Mouse (Mus musculus) midbrain, embryonic 14.5 days (tissue): Measurements from ENCODE around the gene Klk5. TPM values are rescaled to one million over a fixed set of nuclear protein-coding genes. Genes with fewer than 3 reads are reported as not detected.

Source experiments
- ATAC-seq: fragments of 200-750 bp; cut with Nextera tagmentation; 2 replicates; pipeline ENCODE4 v1.8.0; 2017; ENCODE audit warnings: moderate number of reproducible peaks, moderate library complexity; ENCODE audit not compliant: low FRiP score, low TSS enrichment
- DNase-seq: peaks from one replicate; pipeline ENCODE4 v3.0.0-alpha.2; 2015
- H3K27ac ChIP-seq: fragments of 300-500 bp; sonication (generic); replicated peaks from 2 replicates; pipeline ENCODE4 v1.5.1; 2014; ENCODE audit warnings: mild to moderate bottlenecking, low read depth, low read length, moderate library complexity
- H3K27me3 ChIP-seq: fragments of 300-500 bp; sonication (generic); 2 replicates; pipeline ENCODE4 v1.6.1; 2014; ENCODE audit warnings: low read length, control low read depth, mixed read lengths; ENCODE audit not compliant: control insufficient read depth, insufficient read depth
- H3K36me3 ChIP-seq: fragments of 300-500 bp; sonication (generic); 2 replicates; pipeline ENCODE4 v1.6.1; 2014; ENCODE audit warnings: low read length, control low read depth; ENCODE audit not compliant: control insufficient read depth, insufficient read depth
- H3K4me1 ChIP-seq: fragments of 300-500 bp; sonication (generic); 2 replicates; pipeline ENCODE4 v1.6.1; 2014; ENCODE audit warnings: mild to moderate bottlenecking, antibody characterized with exemption, low read length, control low read depth; ENCODE audit not compliant: control insufficient read depth, insufficient read depth
- H3K4me2 ChIP-seq: fragments of 300-500 bp; sonication (generic); 2 replicates; pipeline ENCODE4 v1.6.1; 2014; ENCODE audit warnings: mild to moderate bottlenecking, low read length, moderate library complexity
- H3K4me3 ChIP-seq: fragments of 300-500 bp; sonication (generic); replicated peaks from 2 replicates; pipeline ENCODE4 v1.5.1; 2014; ENCODE audit warnings: low read depth, low read length
- H3K9ac ChIP-seq: fragments of 300-500 bp; sonication (generic); replicated peaks from 2 replicates; pipeline ENCODE4 v1.6.1; 2014; ENCODE audit warnings: mild to moderate bottlenecking, low read length, moderate library complexity
- H3K9me3 ChIP-seq: fragments of 300-500 bp; sonication (generic); 2 replicates; pipeline ENCODE4 v1.6.1; 2016; ENCODE audit warnings: low read length, control low read depth, mixed read lengths; ENCODE audit not compliant: control insufficient read depth
- WGBS: fragments of 180-500 bp; shearing (Covaris S2); extraction: QIAGEN DNeasy Blood & Tissue Kit; methylation state at CpG from one replicate; pipeline ENCODE4 v1.1.7; 2014; 5-methylcytosine and 5-hydroxymethylcytosine counted together
- polyA plus RNA-seq: library from polyadenylated mRNA; unstranded; fragments of >200 nt; fragmentation: Nextera tagmentation; extraction: Ambion mirVana; gene quantifications from 2 replicates; pipeline ENCODE4 v1.2.1, GENCODE M21; 2014

The Klk5 gene
- polyA plus RNA-seq, 1 experiment from 2014 or later = not detected

GRCm38 (mm10) chr7:43824199-43824598 is 17.6 kb upstream of the Klk5 start, which contains the start of gene Klk6:
Gene Klk6, plus strand, starts transcription at chr7:43824499.
- Histone ChIP-seq H3K9ac (no peak within 1 kb of the TSS), H3K27me3 (no peaks in the 10 kb centered on the region), H3K4me3 (no peak within 1 kb of the TSS), H3K4me2 (no peak within 1 kb of the TSS), H3K36me3 (no peaks in the 10 kb centered on the region), H3K27ac (no peak within 1 kb of the TSS), H3K4me1 (no peaks in the 10 kb centered on the region), H3K9me3 (no peaks in the 10 kb centered on the region)
- 79% methylated on average over 10 of the region's 10 CpGs for WGBS
- DNase-seq (no peak), ATAC-seq (no peak)

GRCm38 (mm10) chr7:43826056-43826455 is 15.7 kb upstream of the Klk5 start:
- Histone ChIP-seq H3K4me2 (no peak overlapping the region), H3K27me3 (no peaks in the 10 kb centered on the region), H3K27ac (no peak overlapping the region), H3K36me3 (no peaks in the 10 kb centered on the region), H3K4me3 (no peak overlapping the region), H3K9me3 (no peaks in the 10 kb centered on the region), H3K4me1 (no peaks in the 10 kb centered on the region), H3K9ac (no peak overlapping the region)
- ATAC-seq (no peak), DNase-seq (no peak)
- 92% methylated on average over 5 of the region's 5 CpGs for WGBS

GRCm38 (mm10) chr7:43827706-43828105 is 14.1 kb upstream of the Klk5 start:
- H3K4me3 ChIP-seq = no peak overlapping the region
- 87% methylated on average over 4 of the region's 4 CpGs for WGBS
- H3K4me2 ChIP-seq = no peak overlapping the region

GRCm38 (mm10) chr7:43829006-43829405 is 12.8 kb upstream of the Klk5 start:
- H3K36me3 ChIP-seq = no peaks in the 10 kb centered on the region
- H3K9ac ChIP-seq = no peak overlapping the region
- H3K4me1 ChIP-seq = no peaks in the 10 kb centered on the region
- H3K4me2 ChIP-seq = no peak overlapping the region
- no peaks in the 10 kb centered on the region for H3K9me3 ChIP-seq
- ATAC-seq (no peak), DNase-seq (no peak)
- no peak overlapping the region for H3K27ac ChIP-seq
- H3K4me3 ChIP-seq = no peak overlapping the region
- 93% methylated on average over 8 of the region's 8 CpGs for WGBS
- H3K27me3 ChIP-seq = no peaks in the 10 kb centered on the region

More at GRCm38 (mm10) chr7:43827706-43828105, 14.1 kb upstream of the Klk5 start:
- no peak overlapping the region for H3K27ac ChIP-seq
- no peaks in the 10 kb centered on the region for H3K4me1 ChIP-seq
- no peak overlapping the region for H3K9ac ChIP-seq
- H3K27me3 ChIP-seq = no peaks in the 10 kb centered on the region
- H3K36me3 ChIP-seq = no peaks in the 10 kb centered on the region
- no peak for DNase-seq
- ATAC-seq = no peak
- no peaks in the 10 kb centered on the region for H3K9me3 ChIP-seq

- Histone ChIP-seq H3K27ac (no peak overlapping the region), H3K4me1 (no peaks in the 10 kb centered on the region), H3K4me3 (no peak overlapping the region), H3K4me2 (no peak overlapping the region), H3K27me3 (no peaks in the 10 kb centered on the region), H3K36me3 (no peaks in the 10 kb centered on the region), H3K9ac (no peak overlapping the region), H3K9me3 (no peaks in the 10 kb centered on the region)
- no peak for ATAC-seq
- WGBS = 88% methylated on average over 4 of the region's 4 CpGs
- DNase-seq = no peak
These were observed 2.0 kb downstream of the Klk5 start for GRCm38 (mm10) chr7:43843801-43844200.

GRCm38 (mm10) chr7:43851616-43852015 is 9.8 kb downstream of the Klk5 start:
- H3K4me2 ChIP-seq = no peak overlapping the region
- no peak overlapping the region for H3K4me3 ChIP-seq
- H3K36me3 ChIP-seq = no peaks in the 10 kb centered on the region
- no peak overlapping the region for H3K9ac ChIP-seq
- ATAC-seq (no peak), DNase-seq (no peak)
- no peak overlapping the region for H3K27ac ChIP-seq
- WGBS = 90% methylated on average over 6 of the region's 6 CpGs
- H3K4me1 ChIP-seq = no peaks in the 10 kb centered on the region
- no peaks in the 10 kb centered on the region for H3K27me3 ChIP-seq
- no peaks in the 10 kb centered on the region for H3K9me3 ChIP-seq

- WGBS = 88% methylated on average over 9 of the region's 9 CpGs
- ATAC-seq (no peak), DNase-seq (no peak)
- Histone ChIP-seq H3K4me3 (no peak overlapping the region), H3K9ac (no peak overlapping the region), H3K27ac (no peak overlapping the region), H3K9me3 (no peaks in the 10 kb centered on the region), H3K4me1 (no peaks in the 10 kb centered on the region), H3K4me2 (no peak overlapping the region), H3K36me3 (no peaks in the 10 kb centered on the region), H3K27me3 (no peaks in the 10 kb centered on the region)
These were observed 13.0 kb downstream of the Klk5 start for GRCm38 (mm10) chr7:43854642-43855380.

- ATAC-seq (no peak), DNase-seq (no peak)
- Histone ChIP-seq H3K4me3 (no peak overlapping the region), H3K4me1 (no peaks in the 10 kb centered on the region), H3K9ac (no peak overlapping the region), H3K9me3 (no peaks in the 10 kb centered on the region), H3K4me2 (no peak overlapping the region), H3K27ac (no peak overlapping the region), H3K36me3 (no peaks in the 10 kb centered on the region), H3K27me3 (no peaks in the 10 kb centered on the region)
- 84% methylated on average over 3 of the region's 3 CpGs for WGBS
These were observed 13.9 kb downstream of the Klk5 start for GRCm38 (mm10) chr7:43855709-43856108.

- H3K9ac ChIP-seq = no peak overlapping the region
- 86% methylated on average over 7 of the region's 7 CpGs for WGBS
- DNase-seq (no peak), ATAC-seq (no peak)
- no peaks in the 10 kb centered on the region for H3K4me1 ChIP-seq
- no peaks in the 10 kb centered on the region for H3K9me3 ChIP-seq
- no peak overlapping the region for H3K4me2 ChIP-seq
- no peak overlapping the region for H3K4me3 ChIP-seq
- no peaks in the 10 kb centered on the region for H3K27me3 ChIP-seq
- H3K36me3 ChIP-seq = no peaks in the 10 kb centered on the region
- no peak overlapping the region for H3K27ac ChIP-seq
These were observed 14.5 kb downstream of the Klk5 start for GRCm38 (mm10) chr7:43856307-43856706.
